Mouse (Mus musculus) brain, adult 2 months (tissue): Measurements from ENCODE around the gene Pkp2.

ENCODE experiments used
- DNase-seq: peaks from one replicate; pipeline ENCODE4 v3.0.0; 2011; ENCODE audit warnings: low read depth, low spot score

The Pkp2 gene

GRCm38 (mm10) chr16:16260882-16261281 is 47.8 kb downstream of the Pkp2 start:
- peak; percentile 29 for DNase-seq

DNA sequence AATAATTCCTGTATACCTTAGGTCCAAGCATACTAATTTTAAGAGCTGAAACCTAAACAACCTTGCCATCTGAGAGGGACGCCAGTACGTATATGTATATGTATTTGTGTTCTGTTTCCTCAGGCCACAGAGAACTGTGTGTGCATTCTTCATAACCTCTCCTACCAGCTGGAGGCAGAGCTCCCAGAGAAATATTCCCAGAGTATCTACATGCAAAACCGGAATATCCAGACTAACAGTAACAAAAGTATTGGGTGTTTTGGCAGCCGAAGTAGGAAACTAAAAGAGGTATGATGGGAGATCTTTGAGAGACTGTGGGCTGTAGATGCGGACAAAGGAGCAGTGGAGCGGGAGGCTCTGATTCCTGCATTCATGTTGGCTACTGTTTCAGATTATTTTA is 48.4 kb downstream of the Pkp2 start:
- no peak for DNase-seq

GRCm38 (mm10) chr16:16262436-16262835 is 49.3 kb downstream of the Pkp2 start:
- no peak for DNase-seq

DNA sequence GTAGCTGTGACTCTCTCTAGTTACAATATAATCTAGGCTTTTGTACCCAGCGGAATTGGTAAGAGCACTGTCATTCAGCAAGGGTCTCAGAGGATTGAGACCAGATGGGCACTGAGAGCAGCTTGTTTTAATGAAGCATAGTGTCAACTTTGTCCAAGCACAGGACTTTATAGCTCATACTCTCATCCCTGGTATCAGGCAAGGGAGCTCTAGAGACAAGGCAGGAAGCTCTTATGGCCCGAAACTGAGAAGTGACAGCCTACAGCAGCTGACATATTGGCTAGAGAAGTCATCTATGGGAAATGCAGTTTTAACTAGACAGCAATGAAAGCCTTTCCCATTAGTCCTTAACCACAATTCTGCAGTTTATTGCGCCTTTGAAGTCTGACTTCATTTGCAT is 59.9 kb downstream of the Pkp2 start:
- DNase-seq = no peak

DNA sequence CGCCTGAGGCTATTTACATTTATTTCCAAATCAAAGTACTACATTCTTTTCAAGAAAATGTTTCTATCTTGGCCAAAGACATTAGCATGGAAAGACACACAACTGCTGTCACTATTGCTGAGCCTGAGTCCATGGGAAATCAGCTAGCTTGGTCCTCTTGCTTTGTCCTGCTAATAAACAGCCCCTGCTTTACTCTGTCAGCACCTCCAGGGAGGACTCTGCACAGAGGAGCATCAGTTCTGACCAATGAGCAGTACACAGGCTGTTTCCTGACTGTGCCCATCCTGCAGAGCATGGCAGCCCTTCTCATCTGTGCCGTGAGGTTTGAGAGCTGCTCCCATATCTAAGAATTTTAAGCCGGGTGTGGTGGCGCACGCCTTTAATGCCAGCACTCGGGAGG is 60.6 kb downstream of the Pkp2 start:
- no peak for DNase-seq

GRCm38 (mm10) chr16:16302369-16303137 is 89.4 kb downstream of the Pkp2 start, which contains the start of gene Yars2:
Yars2 (plus strand) TSS chr16:16302965.
- DNase-seq = peak; percentile 98

DNA sequence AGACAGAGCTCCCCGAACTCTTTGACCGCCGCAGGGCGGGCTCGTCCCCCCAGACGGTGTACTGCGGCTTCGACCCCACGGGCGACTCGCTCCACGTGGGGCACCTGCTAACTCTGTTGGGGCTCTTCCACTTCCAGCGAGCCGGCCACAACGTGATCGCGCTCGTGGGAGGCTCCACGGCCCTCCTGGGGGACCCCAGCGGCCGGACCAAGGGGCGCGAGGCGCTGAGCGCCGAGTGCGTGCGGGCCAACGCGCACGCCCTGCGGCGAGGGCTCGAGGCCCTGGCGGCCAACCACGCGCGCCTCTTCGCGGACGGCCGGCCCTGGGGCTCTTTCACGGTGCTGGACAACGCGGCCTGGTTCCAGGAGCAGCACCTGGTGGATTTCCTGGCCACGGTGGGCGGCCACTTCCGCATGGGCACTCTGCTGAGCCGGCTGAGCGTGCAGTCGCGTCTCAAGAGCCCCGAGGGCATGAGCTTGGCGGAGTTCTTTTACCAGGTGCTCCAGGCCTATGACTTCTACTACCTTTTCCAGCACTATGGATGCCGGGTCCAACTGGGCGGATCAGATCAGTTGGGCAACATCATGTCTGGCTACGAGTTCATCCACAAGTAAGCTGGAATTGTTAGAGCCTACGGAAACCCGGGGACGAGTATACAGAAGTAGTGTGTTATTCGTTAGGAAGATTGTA is 90.2 kb downstream of the Pkp2 start:
- DNase-seq = peak; percentile 52

- peak; percentile 40 for DNase-seq
Measured at GRCm38 (mm10) chr16:16303888-16304287, 90.8 kb downstream of the Pkp2 start.

GRCm38 (mm10) chr16:16311319-16311718 is 98.2 kb downstream of the Pkp2 start:
- no peak for DNase-seq
